Mouse (Mus musculus) cerebellum, adult 18-20 months (tissue): ENCODE results near the gene Atf1.
"Not testable (repeated sequence)": the region's sequence is repeated elsewhere in the genome, so short reads cannot be mapped to it uniquely, and the experiment has no call there.

Experiments
- DNase-seq, 2 experiments: peaks; one replicate each; pipeline ENCODE4 v3.0.0; 2021

Atf1 gene

GRCm38 (mm10) chr15:100216173-100216572, 11.4 kb upstream of the Atf1 start:
- no peak for DNase-seq

GRCm38 (mm10) chr15:100218018-100218417, 9.6 kb upstream of the Atf1 start:
- no peak for DNase-seq

DNA sequence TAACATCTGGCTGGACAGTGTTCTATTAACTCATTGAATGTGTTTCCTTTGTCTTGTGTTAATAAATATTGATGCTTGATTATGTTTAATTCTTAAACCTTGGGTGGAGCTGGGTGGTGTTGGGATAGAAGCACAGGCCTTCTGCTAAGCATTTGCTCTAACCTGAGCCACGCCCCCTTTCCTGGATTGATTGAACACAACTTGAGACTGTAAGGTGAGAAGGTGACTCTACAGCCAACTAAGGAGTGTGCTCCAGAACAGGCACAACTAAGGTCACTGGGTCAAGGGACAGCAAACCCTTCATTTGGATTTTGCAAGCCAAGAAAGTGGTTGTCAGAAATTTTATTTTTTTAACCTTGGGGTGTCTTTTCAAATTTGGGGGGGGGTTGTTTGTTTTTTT, 8.2 kb upstream of the Atf1 start:
- no peak for DNase-seq

GRCm38 (mm10) chr15:100220916-100221315, 6.7 kb upstream of the Atf1 start:
- DNase-seq: no peak

- no peak for DNase-seq
Observed at GRCm38 (mm10) chr15:100225381-100225780, 2.2 kb upstream of the Atf1 start.

DNA sequence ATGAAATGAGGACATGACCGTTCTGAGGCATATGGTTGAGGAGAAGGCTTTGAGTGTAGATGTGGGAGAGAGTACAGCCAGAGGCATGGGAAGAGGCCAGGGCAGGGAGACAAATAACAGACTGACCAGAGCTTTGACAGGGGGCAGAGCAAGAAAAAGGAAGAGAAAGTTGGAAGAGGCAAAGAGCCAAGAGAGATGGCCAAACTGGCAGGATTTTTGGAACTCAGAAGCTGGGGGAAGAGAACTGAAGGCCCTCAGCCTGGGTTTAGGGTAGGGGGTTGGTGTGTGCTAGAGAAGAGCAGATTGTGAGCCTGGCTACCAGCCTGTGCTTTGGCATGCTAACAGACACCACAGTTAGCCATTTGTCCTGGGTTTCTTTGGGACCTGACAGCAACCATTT, 1.7 kb upstream of the Atf1 start:
- DNase-seq: peak; percentile 50 to 57

DNA sequence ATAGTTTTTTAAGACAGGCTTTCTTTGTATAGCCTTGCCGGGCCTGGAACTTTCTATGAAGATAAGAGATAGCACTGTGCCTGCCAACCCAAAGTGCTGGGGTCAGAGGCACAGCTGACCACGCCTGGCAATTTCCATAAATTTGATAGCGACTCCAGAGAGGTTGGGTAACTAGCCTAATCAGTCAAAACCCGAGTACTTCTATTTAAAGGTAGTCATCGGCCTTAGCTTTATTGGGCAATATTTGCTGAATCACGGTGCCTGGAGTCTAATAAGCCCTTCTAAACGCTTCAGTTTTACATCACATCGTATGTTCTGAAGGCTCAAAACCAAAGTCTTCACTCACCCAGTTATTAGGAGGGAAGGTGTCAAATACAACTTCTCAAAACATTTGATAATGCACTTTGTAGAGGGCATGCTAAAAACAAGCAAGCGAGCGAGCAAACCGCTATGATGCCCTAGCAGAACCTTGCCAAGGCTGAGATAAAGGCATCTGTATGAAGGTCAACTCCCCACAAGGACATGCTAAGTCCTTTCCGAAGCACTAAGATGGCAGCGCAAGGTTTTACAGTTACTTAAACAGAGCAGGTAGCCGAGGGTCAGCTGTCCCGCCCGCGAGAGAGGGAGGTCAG, 472 bp upstream of the Atf1 start:
- DNase-seq: no peak

- DNase-seq: no peak
Observed at GRCm38 (mm10) chr15:100228535-100229336, 1.1 kb downstream of the Atf1 start.

GRCm38 (mm10) chr15:100230655-100231054, 3.0 kb downstream of the Atf1 start:
- no peak for DNase-seq

GRCm38 (mm10) chr15:100231616-100232525, 4.3 kb downstream of the Atf1 start:
- DNase-seq: no peak

DNA sequence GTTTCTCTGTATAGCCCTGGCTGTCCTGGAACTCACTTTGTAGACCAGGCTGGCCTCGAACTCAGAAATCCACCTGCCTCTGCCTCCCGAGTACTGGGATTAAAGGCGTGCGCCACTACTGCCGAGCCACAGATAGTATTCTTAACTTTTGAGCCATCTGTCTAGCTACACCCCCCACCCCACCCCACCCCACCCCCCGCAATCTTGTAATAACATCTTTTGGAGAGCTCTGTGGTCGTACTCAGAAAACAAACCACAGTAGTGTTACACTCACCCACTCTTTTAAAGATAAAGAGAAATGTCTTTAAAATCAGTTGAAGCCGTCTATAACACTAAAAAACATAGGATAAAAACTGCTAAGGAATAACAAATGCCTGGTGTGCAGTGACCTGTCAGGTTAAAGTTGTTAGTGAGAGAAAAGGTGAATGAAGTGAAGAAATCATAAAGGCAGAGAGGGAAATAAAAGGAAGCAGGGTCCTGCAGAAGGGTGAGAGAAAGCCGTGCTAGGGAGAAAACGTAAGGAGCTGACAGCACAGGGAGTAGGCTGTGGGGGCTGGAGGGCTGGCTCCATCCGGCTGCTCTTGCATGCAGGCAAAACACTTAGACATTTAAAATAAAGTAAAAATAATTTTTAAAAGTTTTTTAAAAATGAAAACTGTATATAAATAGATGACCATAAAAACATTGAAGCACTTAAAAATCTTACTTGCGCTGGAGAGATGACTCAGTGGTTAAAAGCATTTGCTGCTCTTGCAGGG, 7.8 kb downstream of the Atf1 start:
- no peak for DNase-seq

DNA sequence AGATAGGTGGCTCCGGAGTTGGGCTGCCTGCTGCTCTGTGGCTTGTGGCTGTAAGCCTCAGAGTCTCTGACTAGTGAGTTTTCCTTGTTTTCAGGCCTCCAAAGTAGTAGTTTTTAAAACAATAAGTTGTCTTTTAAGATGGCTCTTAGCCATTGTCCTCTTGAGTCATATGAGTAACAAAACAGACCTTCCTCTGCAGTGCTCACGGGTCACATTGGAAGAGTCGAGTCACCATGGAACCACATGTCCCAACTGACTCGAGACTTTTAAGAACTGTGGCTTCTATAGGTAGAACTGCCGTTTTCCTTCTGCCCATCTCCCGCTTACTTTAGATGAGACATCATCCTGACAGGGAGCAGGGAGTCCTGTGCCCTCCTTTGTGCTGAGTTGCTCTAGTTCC, 9.3 kb downstream of the Atf1 start:
- DNase-seq: no peak

DNA sequence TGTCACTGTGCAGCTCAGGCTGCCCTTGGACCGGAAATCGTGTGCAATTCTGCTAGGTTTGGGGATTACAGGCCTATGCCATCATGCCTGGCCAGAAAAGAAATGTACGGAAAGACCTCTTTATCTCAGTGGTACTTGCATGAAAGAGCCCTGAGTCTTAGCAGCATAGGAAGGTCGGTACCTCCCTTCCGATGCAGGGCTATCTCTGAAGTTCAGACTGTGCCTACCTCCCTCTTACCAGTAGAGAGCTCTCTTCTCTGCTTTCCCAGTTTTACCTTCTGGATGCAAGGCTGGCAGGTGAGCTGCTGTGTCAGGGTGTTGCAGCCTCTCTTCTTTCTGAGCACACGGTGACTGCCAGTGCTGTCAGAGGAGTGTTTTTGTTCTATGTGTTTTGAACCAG, 14.2 kb downstream of the Atf1 start:
- DNase-seq: no peak

DNA sequence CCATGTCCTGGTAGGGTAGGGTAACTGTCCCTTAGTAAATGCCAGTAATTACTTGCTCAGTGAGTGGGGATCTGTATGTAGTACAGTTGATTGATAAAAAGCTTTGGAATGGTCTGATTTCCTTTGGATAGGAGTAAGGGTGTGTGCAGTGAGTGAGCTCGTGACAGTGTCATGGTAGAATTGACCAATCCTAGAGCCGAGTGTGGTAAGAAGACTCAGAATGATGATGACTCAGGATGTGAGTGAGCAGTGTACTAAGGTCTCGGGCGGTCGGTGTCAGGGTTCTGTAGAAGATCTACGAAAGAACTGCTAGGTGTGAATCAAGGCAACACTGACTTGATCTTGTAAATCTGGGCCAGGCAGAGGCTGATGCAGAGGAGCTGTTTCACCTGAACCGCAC, 18.3 kb downstream of the Atf1 start:
- no peak for DNase-seq

GRCm38 (mm10) chr15:100247296-100247695, 19.7 kb downstream of the Atf1 start:
- DNase-seq: no peak

- no peak for DNase-seq
Observed at GRCm38 (mm10) chr15:100248665-100249433, 21.2 kb downstream of the Atf1 start.

DNA sequence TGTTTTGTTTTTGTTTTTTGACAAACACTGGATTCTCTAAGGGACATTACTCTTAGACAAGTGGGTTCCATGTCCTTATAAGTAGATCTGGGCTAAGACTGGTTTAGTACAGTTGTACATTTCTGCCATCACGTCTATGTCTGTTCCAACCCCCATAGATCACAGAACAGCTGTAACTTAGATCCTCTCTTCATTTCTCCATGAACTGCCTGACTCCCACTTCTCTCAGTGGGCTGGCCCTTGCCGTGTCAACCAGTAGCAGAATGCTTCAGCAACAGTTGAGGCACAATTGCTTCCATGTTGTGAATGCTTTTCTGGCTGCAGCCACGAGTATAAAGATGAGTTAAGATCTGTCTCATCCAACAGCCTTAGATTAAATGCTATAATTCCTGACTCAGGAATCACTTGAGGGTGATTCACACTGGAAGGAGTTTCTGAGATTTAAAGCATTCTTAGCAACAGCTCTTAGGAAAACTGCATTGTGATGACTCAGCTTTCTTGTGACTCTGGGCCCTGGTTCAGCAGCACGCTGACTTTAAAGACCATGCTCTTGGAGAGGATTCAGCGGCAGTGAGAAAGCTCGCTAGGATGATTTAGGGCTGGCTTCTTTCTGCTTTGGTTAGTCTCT, 23.6 kb downstream of the Atf1 start:
- no peak for DNase-seq

GRCm38 (mm10) chr15:100256386-100256785, 28.8 kb downstream of the Atf1 start:
- DNase-seq: no peak

GRCm38 (mm10) chr15:100257305-100257704, 29.7 kb downstream of the Atf1 start:
- DNase-seq: no peak

GRCm38 (mm10) chr15:100258646-100259425, 31.2 kb downstream of the Atf1 start:
- no peak for DNase-seq

- not testable (repeated sequence) for DNase-seq
Observed at GRCm38 (mm10) chr15:100260351-100260750, 32.7 kb downstream of the Atf1 start.
